Mouse (Mus musculus) ES-Bruce4 (cell line): ENCODE measurements around the gene Il31. TPM values are rescaled to one million over a fixed set of nuclear protein-coding genes. Genes with fewer than 3 reads are reported as not detected.

Experiments
- H3K27ac ChIP-seq: 2 replicates; pipeline ENCODE4 v1.5.1; 2012; ENCODE audit warnings: low read length, inconsistent platforms; ENCODE audit not compliant: insufficient read depth
- H3K27me3 ChIP-seq: 2 replicates; pipeline ENCODE4 v1.6.1; 2012; ENCODE audit warnings: mild to moderate bottlenecking, low read length, inconsistent platforms; ENCODE audit not compliant: control insufficient read depth, poor library complexity, insufficient read depth, severe bottlenecking
- H3K36me3 ChIP-seq: 2 replicates; pipeline ENCODE4 v1.6.1; 2012; ENCODE audit warnings: inconsistent platforms, mild to moderate bottlenecking, low read length, moderate library complexity; ENCODE audit not compliant: control insufficient read depth, poor library complexity, insufficient read depth, severe bottlenecking
- H3K4me1 ChIP-seq: one replicate; pipeline ENCODE4 v1.8.1; 2011; ENCODE audit warnings: low read length; ENCODE audit not compliant: control insufficient read depth, insufficient read depth
- H3K4me3 ChIP-seq: 2 replicates; pipeline ENCODE4 v1.5.1; 2011; ENCODE audit warnings: low read depth, mild to moderate bottlenecking, low read length
- H3K9ac ChIP-seq: 2 replicates; pipeline ENCODE4 v1.6.1; 2012; ENCODE audit warnings: low read depth, mild to moderate bottlenecking, inconsistent platforms; ENCODE audit not compliant: poor library complexity, severe bottlenecking
- H3K9me3 ChIP-seq: replicated peaks from 2 replicates; pipeline ENCODE4 v1.6.1; 2012; ENCODE audit warnings: mild to moderate bottlenecking, low read length, inconsistent platforms; ENCODE audit not compliant: control insufficient read depth, poor library complexity, insufficient read depth, severe bottlenecking
- CTCF ChIP-seq: IDR thresholded peaks from one replicate; pipeline ENCODE4 v1.8.1; 2011; ENCODE audit warnings: low read depth, low read length
- EP300 ChIP-seq: IDR thresholded peaks from 2 replicates; pipeline ENCODE4 v1.6.1; 2011; ENCODE audit warnings: low read depth, low read length; ENCODE audit not compliant: insufficient read depth
- POLR2A ChIP-seq: IDR thresholded peaks from one replicate; pipeline ENCODE4 v1.8.1; 2011; ENCODE audit warnings: low read length; ENCODE audit not compliant: insufficient read depth
- polyA plus RNA-seq: library from polyadenylated mRNA; stranded (reverse); fragments of >200 nt; gene quantifications from 2 replicates; pipeline ENCODE4 v1.2.4, GENCODE M21; 2011; ENCODE audit warnings: low read depth; ENCODE audit not compliant: missing spikeins, insufficient read depth, insufficient read length

Il31 gene
- polyA plus RNA-seq, 1 experiment = not detected

- TF ChIP-seq EP300 (no peak), CTCF (no peak), POLR2A (no peak)
- H3K36me3 ChIP-seq = no peaks in the 10 kb centered on the region
- H3K27me3 ChIP-seq = no peaks in the 10 kb centered on the region
- H3K4me3 ChIP-seq = no peak overlapping the region
- H3K9me3 ChIP-seq = no peaks in the 10 kb centered on the region
- no peak overlapping the region for H3K27ac ChIP-seq
- H3K9ac ChIP-seq = no peak overlapping the region
- no peaks in the 10 kb centered on the region for H3K4me1 ChIP-seq
Measured at GRCm38 (mm10) chr5:123431524-123432304, 57.6 kb downstream of the Il31 start.

Other genes with a start within 250 kb of the Il31 start
- not detected in 2 replicates for gene Wdr66, start 237.4 kb downstream of the Il31 start, polyA plus RNA-seq
- gene Bcl7a, start 145.7 kb downstream of the Il31 start, polyA plus RNA-seq = 25.2 and 25.4 TPM in 2 replicates
- 22.5 and 23.0 TPM in 2 replicates for gene Mlxip, start 94.7 kb downstream of the Il31 start, polyA plus RNA-seq
- gene Lrrc43, start 184 bp downstream of the Il31 start, polyA plus RNA-seq = 0.32 TPM in 1 of 2 replicates, not detected in the other
- gene B3gnt4, start 21.0 kb upstream of the Il31 start, polyA plus RNA-seq = 0.85 and 1.7 TPM in 2 replicates
- gene Diablo, start 34.7 kb upstream of the Il31 start, polyA plus RNA-seq = 64.6 and 73.1 TPM in 2 replicates
- 0.87 TPM in 1 of 2 replicates, not detected in the other for gene Gm49027, start 36.0 kb upstream of the Il31 start, polyA plus RNA-seq
- gene Vps33a, start 83.5 kb upstream of the Il31 start, polyA plus RNA-seq = 20.5 and 25.8 TPM in 2 replicates
- 35.8 and 42.2 TPM in 2 replicates for gene Clip1, start 195.1 kb upstream of the Il31 start, polyA plus RNA-seq
- 114 and 117 TPM in 2 replicates for gene Zcchc8, start 231.6 kb upstream of the Il31 start, polyA plus RNA-seq